Mouse (Mus musculus): ENCODE measurements around the gene Gm49322.

DNA sequence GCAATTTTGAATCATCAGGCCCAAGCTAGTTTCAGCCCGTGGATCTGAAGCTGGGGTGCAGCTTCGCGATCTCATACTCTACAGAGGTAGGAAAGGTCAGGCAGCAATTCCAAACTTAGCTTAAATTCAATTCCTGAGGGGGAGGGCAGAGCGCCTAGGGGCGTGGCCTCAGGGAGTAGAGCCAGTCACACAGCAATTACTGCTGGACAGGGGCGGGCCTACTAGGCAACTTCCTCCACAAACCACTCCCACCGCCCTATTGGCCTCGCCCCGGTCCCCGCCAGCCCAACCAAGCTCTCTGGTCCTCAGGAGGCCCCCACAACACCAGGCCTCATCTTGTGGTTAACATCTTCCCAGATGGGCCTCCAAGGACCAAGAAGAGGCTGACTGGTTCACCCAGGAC lies 36.2 kb upstream of the Gm49322 start:
- TF ChIP-seq CTCF (IDR thresholded peaks at IDR 0.05; ENCODE audit: insufficient read depth, low read depth, low read length), result no peak
- TF ChIP-seq POLR2A (IDR thresholded peaks at IDR 0.05; ENCODE audit: insufficient read depth, low read depth, low read length), result no peak

All from olfactory bulb, adult 2 months (tissue).